Mouse (Mus musculus) embryonic facial prominence, embryonic 10.5 days (tissue): Measurements from ENCODE around the gene Lrit3. TPM values are rescaled to one million over a fixed set of nuclear protein-coding genes. Genes with fewer than 3 reads are reported as not detected.
"Not testable (repeated sequence)": the region's sequence is repeated elsewhere in the genome, so short reads cannot be mapped to it uniquely, and the experiment has no call there.

ENCODE experiments used
- DNase-seq: peaks from one replicate; pipeline ENCODE4 v3.0.0-alpha.2; 2017; ENCODE audit warnings: low spot score
- H3K27ac ChIP-seq: fragments of 300-500 bp; sonication (generic); replicated peaks from 2 replicates; pipeline ENCODE4 v1.5.1; 2016; ENCODE audit warnings: mild to moderate bottlenecking
- H3K27me3 ChIP-seq: fragments of 300-500 bp; sonication (generic); replicated peaks from 2 replicates; pipeline ENCODE4 v1.6.1; 2016; ENCODE audit warnings: low read depth, mild to moderate bottlenecking; ENCODE audit not compliant: poor library complexity, severe bottlenecking
- H3K36me3 ChIP-seq: fragments of 300-500 bp; sonication (generic); replicated peaks from 2 replicates; pipeline ENCODE4 v1.6.1; 2016; ENCODE audit warnings: mild to moderate bottlenecking, moderate library complexity
- H3K4me1 ChIP-seq: fragments of 300-500 bp; sonication (generic); 2 replicates; pipeline ENCODE4 v1.6.1; 2016
- H3K4me3 ChIP-seq: fragments of 300-500 bp; sonication (generic); 2 replicates; pipeline ENCODE4 v1.5.1; 2016; ENCODE audit warnings: mild to moderate bottlenecking, moderate library complexity
- H3K9me3 ChIP-seq: fragments of 300-500 bp; sonication (generic); 2 replicates; pipeline ENCODE4 v1.6.1; 2016; ENCODE audit warnings: mild to moderate bottlenecking
- WGBS: fragments of 180-500 bp; shearing (Covaris S2); methylation state at CpG from one replicate; pipeline ENCODE4 v1.1.7; 2016; 5-methylcytosine and 5-hydroxymethylcytosine counted together
- polyA plus RNA-seq: library from polyadenylated mRNA; unstranded; fragments of >200 nt; fragmentation: Nextera tagmentation; extraction: Ambion mirVana; gene quantifications from 2 replicates; pipeline ENCODE4 v1.2.1, GENCODE M21; 2016

Lrit3 gene
- polyA plus RNA-seq, 1 experiment from 2014 or later: not detected

GRCm38 (mm10) chr3:129757599-129757998 is 46.2 kb downstream of the Lrit3 start:
- not testable (repeated sequence) for DNase-seq, H3K4me3 ChIP-seq, H3K9me3 ChIP-seq, H3K36me3 ChIP-seq, H3K27ac ChIP-seq
- peaks cover 38% of the 10 kb centered on the region for H3K27me3 ChIP-seq
- peaks cover 15% of the 10 kb centered on the region for H3K4me1 ChIP-seq
- WGBS: 90% methylated on average over 1 of the region's 1 CpGs

GRCm38 (mm10) chr3:129754650-129755604 is 48.9 kb downstream of the Lrit3 start, which contains the start of gene Egf:
Gene Egf, minus strand, starts transcription at chr3:129755316.
- Histone ChIP-seq H3K4me1 (peaks cover 15% of the 10 kb centered on the region), H3K9me3 (peaks cover 4% of the 10 kb centered on the region; the same call in 1 of the 2 replicates), H3K27ac (no peak within 1 kb of the TSS), H3K4me3 (peak within 1 kb of the TSS; percentile 45), H3K36me3 (no peaks in the 10 kb centered on the region), H3K27me3 (peaks cover 46% of the 10 kb centered on the region)
- DNase-seq: peak; percentile 32
- WGBS: 9% methylated on average over 20 of the region's 20 CpGs

GRCm38 (mm10) chr3:129744803-129745202 is 59.0 kb downstream of the Lrit3 start:
- H3K27ac ChIP-seq: no peak overlapping the region
- H3K36me3 ChIP-seq: no peaks in the 10 kb centered on the region
- H3K9me3 ChIP-seq: no peaks in the 10 kb centered on the region
- H3K27me3 ChIP-seq: no peaks in the 10 kb centered on the region
- no peak overlapping the region for H3K4me3 ChIP-seq
- H3K4me1 ChIP-seq: no peaks in the 10 kb centered on the region
- 51% methylated on average over 8 of the region's 8 CpGs for WGBS
- peak; percentile 63 for DNase-seq

- DNase-seq: no peak
- no peaks in the 10 kb centered on the region for H3K36me3 ChIP-seq
- no peaks in the 10 kb centered on the region for H3K27me3 ChIP-seq
- no peak overlapping the region for H3K27ac ChIP-seq
- no peak overlapping the region for H3K4me3 ChIP-seq
- H3K4me1 ChIP-seq: peaks cover 6% of the 10 kb centered on the region; the same call in 1 of the 2 replicates
- WGBS: 78% methylated on average over 6 of the region's 6 CpGs
- no peaks in the 10 kb centered on the region for H3K9me3 ChIP-seq
Measured at GRCm38 (mm10) chr3:129742781-129743180, 61.0 kb downstream of the Lrit3 start.

GRCm38 (mm10) chr3:129738291-129739183 is 65.3 kb downstream of the Lrit3 start:
- Histone ChIP-seq H3K27ac (no peak overlapping the region), H3K9me3 (no peaks in the 10 kb centered on the region), H3K27me3 (no peaks in the 10 kb centered on the region), H3K36me3 (no peaks in the 10 kb centered on the region), H3K4me3 (no peak overlapping the region), H3K4me1 (peaks cover 6% of the 10 kb centered on the region; the same call in 1 of the 2 replicates)
- 70% methylated on average over 16 of the region's 16 CpGs for WGBS
- no peak for DNase-seq

Other genes starting within 250 kb of the Lrit3 start
- 1.5 TPM in 2 replicates for gene Egf, start 48.7 kb downstream of the Lrit3 start, polyA plus RNA-seq
- 0.27 and 0.43 TPM in 2 replicates for gene Rrh, start 18.6 kb upstream of the Lrit3 start, polyA plus RNA-seq
- 109 TPM in 2 replicates for gene Gar1, start 27.4 kb upstream of the Lrit3 start, polyA plus RNA-seq
- 0.39 and 0.59 TPM in 2 replicates for gene Cfi, start 31.9 kb upstream of the Lrit3 start, polyA plus RNA-seq
- gene Pla2g12a, start 74.6 kb upstream of the Lrit3 start, polyA plus RNA-seq: 25.5 and 28.4 TPM in 2 replicates
- gene Casp6, start 97.4 kb upstream of the Lrit3 start, polyA plus RNA-seq: 96.0 and 106 TPM in 2 replicates
- 1.2 and 1.4 TPM in 2 replicates for gene Mcub, start 166.2 kb upstream of the Lrit3 start, polyA plus RNA-seq